Mouse (Mus musculus) urinary bladder, postnatal 10 days (tissue): Measurements from ENCODE around the gene Ccl7.

ENCODE experiments used
- DNase-seq: peaks from one replicate; pipeline ENCODE4 v3.0.0; 2022; ENCODE audit warnings: low spot score

The Ccl7 gene

DNA sequence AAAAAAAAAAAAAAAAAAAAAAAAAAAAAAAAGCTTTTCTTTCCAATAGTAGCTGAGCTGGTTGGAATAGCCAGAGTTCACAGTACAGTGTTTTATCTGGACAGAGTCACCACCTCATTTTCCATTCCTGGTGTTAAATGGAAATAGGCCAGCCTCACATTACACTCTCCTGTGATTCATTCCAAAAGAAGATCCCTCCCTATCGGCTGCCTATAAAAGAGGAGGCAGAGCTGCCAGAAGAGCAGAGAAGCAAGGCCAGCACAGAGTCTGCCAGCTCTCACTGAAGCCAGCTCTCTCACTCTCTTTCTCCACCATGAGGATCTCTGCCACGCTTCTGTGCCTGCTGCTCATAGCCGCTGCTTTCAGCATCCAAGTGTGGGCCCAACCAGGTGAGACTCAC lies at the start of gene Ccl7:
Gene Ccl7 (plus strand): TSS at position 242 of the 400 bp plus-strand sequence.
- no peak for DNase-seq

DNA sequence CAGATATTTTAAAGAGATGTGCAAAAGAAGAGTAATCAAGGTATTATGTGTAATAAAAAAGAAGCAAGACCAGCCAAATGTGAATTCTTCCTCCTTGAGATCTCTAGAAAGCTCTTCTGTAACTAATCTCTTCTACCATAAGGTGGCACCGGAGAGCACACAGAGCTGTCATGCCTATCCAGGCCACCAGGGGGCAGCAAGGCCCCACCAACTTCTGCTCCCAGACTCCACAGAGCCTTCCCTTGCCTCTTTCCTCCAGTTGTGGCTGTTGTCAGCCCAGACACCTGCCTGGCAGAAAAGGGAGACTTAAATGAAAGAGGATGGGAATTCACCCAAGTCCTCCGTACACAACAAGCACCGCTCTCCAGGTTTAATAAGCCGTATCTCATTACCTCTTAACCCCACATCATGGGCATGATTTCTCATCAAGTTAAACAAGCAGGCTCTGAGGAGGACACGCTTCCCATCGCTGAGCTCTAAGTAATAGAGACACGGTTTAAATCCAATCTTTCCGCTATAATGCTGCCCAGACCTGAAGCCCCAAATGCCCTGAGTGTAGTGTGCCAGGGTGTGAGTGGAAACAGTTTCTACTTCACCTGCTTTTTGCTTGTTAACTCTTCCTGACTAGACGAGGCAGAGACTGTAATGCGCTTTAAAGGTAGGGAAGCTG lies 49.2 kb upstream of the Ccl7 start:
- DNase-seq: no peak

DNA sequence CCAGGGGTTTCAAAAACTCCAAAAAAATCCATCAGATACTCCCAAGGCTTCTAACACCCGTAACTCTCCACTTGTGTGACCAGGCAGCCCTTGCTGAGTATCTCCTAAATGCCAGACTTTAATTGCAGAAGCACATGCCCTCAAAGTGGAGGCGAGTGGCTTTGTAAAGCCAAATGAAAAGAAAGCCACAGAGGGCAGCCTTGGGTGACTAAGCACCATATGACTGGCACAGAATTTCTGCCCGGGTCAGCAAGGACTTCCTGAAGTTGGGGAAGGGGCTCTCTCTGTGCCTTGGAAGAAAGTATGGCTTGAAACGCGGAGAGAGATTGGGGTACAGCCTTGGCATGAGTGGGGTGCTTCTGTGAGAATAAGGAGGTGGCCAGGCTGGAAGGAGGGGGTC lies 48.4 kb upstream of the Ccl7 start:
- no peak for DNase-seq

DNA sequence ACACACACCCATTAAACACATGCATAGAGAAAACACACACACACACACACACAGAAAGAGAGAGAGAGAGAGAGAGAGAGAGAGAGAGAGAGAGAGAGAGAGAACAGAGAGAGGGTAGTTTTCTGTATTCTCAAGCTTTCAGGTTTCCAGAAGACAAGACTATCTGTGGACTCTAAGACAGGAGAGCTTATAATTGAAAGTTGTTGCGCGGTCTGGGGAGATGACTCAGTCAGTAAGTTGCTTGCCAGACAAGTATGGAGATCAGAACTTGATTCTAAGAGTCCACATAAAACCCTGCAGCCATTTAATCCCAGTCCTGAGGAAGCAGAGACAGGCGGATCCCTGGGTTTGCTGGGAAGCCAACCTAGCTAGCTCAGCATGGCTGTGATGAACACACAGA lies 46.9 kb upstream of the Ccl7 start:
- no peak for DNase-seq

DNA sequence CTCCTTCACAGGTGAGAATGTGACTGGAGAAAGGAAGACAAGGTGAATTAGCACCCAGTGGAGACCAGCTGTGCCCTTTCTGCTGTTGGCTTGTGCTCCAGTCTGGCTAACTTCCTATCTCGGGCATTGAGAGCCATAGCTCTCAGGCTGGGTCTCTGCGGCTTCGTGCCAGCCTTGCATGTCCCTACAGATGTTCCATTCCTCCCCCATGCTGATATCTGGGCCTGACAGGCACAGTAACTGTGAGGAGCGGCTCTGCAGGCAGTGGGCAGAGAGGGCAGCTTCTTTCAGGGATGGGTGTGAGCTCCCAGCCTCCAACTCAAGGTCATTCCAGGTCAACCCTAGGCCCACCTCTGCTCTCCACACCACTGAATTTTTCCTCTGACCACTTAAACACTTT lies 46.0 kb upstream of the Ccl7 start:
- no peak for DNase-seq

DNA sequence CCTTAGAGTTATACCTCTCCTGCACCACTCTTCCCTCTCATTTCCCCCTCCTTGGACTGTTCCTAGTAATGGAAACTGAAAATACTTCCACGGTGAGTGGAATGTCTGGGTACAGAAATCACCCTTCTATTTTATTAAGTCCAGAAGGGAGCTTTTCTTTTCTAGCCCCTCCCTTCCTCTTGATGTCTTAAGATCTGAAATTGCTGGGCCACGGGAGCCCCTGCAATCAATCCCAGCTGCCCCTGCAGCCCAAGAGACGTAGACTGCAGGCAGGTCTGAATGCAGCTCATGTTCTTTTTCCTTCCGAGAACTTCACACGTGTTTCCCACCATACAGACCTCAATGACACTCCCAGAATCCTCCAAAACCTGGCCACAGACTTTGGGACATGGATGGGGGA lies 44.9 kb upstream of the Ccl7 start:
- DNase-seq: no peak

DNA sequence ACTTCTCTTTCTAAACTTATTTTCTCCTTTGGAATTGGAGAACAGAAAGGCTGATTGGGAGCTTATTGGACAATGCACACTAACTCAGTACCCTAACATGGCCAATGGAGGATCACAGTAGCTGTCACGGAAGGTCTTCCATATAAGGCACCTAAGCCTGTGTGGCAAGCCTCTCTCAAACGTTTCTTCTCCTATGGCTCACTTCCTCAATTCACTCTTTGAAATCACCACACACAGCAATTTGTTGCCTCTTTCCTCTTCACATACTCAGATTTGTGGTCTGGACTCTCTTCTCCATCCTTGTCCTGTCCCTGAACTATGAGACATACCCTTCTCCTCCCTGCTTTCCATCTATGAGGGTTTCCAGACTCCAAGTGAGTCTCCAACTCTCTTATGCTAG lies 40.7 kb upstream of the Ccl7 start:
- DNase-seq: no peak

DNA sequence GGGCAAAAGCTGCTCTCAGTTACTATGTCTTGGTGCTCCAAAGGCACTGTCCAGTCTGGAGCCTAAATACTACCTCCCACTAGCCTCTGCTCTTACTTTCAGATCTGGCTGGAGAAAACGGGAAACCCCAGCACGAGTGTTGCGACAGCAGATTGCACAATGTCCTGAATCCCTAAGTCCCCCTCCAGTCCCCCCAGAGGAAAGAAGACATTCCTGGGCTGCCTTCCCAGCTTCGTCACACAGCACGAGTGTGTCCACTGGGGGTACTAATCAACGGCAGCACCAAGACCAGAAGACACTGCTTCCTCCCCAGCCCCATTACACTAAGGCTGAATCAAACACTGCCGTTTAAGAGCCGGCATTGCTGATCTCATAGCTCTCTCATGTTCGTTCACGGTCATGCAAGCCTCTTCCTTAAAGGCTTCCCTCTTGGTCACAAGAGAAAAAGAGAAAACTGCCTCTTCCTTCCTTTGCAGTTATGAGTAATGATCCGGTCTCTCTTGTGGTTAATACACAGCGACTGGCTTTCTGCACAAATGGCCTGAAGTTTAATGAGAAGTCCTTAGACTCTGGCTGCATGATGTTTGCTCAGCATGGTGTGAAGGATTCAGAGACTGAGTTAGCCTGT lies 38.6 kb upstream of the Ccl7 start:
- DNase-seq: no peak

DNA sequence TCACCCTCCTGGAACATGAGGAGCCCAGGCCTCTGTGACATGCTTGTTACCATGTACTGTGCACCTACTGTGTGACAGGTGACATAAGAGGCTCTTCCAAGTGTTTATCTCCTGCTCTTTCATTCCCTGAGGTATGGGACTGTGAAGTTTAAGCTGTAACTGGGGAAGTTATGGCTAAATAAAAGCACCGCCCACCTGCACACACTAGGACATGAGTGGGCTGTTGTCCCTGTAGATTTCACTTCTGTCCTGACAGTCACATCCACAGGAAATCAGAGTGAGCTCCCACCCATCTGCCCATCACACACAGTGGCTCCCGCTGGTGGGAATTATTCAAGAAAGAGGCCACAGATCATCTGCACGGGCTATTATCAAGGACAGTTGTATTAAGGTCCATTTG lies 35.4 kb upstream of the Ccl7 start:
- DNase-seq: no peak

DNA sequence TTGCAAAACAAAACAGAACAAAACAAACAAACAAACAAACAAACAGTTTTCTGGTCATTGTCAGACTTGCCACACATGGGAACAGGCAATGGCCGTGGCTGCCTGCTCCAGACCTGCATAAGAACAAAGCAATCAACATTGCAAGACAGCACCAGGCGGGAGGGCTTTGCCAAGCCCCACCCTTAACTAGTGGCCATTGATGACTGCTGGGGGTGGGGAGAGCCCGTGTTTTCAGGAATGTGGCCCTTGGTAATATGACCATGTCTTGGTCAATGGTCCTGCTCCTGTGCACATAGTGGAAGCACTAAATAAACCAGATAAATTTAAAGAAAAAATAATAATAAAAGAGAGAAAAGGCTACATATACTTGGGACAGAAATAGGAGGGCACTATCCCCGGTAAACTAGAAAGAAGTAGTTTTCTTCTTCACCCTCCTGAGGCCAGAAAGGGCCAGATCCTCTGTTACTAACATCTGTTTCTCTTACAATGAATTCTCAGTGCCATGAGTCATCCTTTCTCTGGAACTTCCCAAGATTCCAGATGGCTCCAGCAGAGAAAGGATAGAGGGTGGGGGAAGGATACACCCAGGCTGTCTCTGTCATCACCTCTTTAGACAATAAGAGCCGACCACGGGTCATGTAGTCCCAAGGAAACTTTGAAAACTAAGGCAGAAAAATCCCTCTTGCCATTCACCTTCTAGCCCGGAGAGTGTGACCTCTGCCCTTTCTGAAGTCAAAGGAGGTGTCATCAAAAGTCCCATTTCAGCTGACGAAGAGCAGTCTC lies 33.9 kb upstream of the Ccl7 start:
- DNase-seq: no peak

DNA sequence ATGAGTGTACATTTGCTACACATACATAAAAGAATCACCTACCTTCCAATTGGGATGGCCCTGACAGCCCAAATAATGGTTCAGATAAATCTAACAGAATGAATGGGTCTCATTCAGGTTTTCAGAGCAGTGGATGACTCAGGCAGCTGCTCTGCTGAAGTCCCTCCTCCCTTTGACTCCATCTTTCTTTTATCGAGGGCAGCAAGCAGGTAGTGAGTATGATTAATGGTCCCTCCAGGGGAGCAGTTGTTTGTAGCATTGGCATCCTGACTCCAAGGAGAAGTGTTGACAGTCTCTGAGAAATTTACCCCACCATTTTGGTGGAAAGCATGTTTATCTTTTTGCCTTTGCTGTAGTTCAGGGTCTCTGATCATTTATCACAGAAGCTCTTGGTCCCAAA lies 31.8 kb upstream of the Ccl7 start:
- no peak for DNase-seq

DNA sequence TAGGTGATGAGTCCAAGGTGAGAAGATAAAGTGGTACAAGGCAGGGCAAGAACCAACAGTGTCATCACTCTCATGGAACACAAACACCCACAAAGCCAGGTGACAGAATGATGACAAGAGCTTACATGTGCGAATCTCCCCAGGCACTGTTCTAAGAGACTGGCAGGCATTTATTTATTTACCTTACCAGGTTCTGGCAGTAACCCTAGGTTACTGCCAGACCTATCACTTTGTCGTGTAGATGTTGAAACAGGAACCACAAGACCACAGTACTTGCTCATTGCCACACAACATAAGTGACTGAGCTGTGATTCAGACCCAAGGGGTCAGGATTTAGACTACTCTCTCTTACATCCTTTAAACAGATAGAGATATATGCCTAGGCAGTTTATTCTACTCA lies 30.4 kb upstream of the Ccl7 start:
- no peak for DNase-seq

DNA sequence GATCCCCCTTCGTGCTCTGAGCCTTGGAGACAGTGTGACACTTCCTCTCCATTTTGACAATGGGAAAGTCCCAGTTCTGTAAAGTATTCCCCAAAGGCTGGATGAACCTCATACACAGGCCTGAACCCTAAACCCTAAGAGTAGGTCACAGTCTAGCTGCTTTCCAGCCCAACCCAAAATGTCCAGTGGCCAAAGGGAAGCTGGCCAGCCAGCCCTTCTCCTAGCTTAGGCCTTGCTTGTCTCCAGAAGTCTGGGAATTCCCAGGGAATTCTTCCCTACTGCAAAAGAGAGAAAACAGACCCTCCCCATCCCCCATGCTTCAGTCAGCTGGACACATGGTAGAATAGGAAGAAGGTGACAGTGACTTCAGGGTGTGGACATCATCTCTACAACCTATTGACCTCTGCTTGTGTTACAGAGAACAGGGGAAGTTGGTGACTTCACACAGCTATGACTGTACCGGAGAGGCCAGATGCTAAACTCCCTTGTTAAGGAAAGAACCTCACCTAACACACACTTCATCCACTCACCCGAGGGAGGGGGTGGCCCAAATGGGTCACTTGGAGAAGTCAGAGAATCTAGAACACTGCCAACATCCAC lies 29.2 kb upstream of the Ccl7 start:
- DNase-seq: no peak

DNA sequence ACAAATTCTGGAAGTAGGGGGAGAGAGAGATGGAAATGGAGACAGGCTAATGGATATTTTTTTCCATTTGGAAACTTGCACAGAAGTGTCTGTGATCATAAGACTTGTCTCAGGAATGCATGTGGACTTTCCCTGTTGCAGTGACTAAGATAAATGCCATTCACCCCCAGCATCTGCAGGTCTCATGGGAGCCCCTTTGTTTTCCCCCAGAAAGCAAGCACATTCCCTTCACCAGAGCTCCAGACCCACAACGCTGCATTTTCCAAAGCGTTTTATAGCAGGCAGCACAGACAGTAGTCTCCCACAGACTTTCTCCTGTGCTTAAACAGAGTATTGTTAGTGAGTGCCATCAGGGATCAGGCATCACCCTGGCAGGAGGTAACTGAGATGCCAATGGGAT lies 26.1 kb upstream of the Ccl7 start:
- DNase-seq: no peak

DNA sequence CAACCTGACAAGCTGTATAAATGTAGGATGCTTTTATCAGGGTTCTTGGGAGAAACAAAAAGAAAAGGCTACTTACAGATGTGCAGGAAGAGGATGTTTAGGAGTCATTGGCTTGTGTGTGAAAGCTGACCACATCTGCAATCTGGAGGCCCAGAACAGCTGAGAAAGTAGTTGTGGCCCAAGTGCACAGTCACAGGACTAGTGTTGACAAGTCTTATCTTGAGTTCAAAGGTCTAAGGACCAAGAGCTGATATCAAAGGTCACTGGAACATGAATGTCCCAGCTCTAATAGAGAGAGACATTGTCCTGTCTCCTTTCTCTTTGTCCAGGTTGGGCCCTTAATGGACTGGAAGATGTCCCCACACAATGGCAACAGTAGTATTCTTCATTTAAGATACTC lies 25.7 kb upstream of the Ccl7 start:
- DNase-seq: no peak

DNA sequence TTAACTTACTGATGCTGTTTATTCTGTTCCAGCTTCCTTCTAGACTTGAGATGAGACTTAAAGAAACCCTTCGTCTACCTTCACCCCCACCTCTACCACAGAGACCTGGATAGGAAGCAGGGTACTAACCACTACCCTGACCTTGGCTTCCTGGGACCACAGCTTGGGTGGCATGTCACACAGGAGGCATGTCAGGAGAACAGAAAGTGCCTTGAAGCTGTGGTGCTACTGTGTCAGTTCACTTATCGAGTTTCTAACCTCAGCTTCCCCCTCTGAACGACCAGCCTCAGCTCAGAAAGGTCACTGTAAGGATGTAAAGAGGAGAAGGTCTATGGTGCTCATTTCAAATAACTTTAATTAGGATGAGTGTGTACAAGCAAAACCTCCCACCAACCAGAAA lies 24.1 kb upstream of the Ccl7 start:
- DNase-seq: no peak

DNA sequence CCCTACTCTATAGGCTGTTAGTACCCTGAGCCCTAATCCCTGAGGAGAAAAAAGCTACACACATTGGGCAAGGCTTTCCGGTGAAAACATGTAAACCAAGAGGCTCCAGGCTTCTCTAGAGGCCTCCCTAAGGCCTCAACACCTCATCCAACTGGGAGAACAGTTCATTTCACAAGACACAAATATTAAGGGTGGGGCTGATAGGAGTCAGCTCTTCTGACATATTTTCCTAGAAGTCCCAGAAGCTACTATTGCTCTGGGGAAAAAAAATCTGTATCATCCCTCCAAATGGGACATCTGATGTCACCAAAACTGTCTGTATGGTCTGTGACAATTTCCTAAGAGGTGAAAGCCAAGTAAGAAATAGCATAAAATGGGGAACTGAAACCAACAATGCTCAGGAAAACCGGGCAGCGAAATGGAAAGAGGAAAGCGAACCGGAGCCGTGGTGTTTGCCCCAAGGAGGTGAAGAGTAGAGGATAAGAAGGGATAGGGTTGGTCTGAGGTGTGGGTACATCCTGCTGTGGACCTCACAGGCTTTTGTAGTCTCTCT lies 22.9 kb upstream of the Ccl7 start:
- no peak for DNase-seq

DNA sequence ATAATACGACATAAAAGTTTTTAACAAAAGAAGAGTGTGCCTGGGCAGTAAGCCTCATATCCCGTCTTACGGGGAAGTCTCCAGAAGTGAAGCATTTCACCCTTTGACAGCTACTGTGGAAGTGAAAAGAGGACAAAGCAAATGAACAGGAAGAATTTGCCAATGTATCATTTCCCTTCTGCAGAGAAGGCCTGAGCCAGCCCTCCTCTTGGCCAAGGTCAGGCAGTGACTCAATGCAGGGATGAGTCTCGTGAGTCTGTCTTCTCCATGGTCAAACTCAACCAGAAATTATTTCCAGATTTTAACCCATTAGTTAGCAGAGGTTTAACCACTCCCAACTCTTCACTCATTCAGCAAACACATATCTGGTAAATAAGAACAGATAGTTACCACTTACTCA lies 21.7 kb upstream of the Ccl7 start:
- no peak for DNase-seq

DNA sequence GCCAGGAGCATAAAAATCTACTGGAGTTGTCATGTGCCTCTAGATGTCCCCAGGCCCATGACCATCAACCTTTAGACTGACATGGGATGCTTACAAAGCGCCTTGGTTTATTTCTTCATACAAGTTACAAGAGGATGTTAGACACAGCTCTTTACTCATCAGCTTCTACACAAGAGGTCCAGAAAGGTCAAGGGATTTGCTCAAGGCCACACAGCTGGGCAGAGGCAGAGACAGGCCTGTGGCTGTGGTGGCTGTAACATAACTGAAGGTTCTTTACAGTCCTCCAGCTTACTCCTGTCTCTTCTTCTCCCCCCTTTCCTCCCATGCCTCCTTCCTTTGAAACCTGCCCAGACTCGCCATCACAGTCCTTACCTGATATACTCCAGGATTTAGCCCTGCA lies 15.3 kb upstream of the Ccl7 start:
- no peak for DNase-seq

DNA sequence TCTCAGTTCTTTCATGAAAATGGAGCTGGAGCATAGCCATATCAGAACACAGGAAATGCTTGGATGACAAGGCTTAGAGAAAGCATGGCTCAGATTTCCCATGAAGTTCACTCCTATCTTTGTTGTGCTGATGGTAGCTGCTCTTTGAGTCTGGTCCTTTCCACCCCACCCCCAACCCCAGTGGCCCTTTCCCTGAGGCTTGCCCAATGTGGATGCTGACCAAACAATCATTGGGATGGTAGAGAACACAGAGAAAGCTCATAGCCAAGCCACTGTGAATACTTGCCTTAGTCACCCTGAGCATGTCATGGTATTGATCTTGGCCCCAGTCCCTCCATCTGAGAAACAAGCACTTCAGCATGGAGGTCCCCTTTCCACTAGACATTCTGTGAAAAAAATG lies 13.4 kb upstream of the Ccl7 start:
- no peak for DNase-seq

DNA sequence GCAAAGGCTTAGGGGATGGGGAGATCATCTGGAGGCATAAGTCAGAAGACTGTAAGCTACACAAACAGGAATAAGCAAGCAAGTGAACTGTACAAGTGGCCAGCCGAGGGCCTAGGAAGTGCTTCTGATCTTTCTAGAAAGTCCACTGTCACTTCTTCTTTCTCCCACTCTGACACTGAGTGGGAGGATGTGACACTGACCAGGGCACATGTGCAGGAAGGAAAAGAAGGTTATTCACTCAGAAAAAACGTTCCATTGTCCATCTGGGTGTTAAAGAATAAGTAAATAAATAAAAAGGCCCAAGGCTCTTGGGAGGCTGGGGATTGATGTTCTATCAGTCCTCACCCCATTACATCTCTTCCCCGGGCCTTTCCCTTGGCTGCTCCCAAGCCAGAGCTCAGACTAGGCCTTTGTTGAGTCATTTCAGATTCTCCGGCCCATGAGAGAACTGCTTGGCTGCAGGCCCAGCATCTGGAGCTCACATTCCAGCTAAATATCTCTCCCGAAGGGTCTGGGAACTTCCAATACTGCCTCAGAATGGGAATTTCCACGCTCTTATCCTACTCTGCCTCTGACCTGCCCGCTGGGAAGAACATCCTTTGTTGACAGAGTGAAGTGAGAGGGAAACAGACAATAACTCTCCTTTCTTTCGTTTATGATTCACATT lies 12.7 kb upstream of the Ccl7 start:
- no peak for DNase-seq

DNA sequence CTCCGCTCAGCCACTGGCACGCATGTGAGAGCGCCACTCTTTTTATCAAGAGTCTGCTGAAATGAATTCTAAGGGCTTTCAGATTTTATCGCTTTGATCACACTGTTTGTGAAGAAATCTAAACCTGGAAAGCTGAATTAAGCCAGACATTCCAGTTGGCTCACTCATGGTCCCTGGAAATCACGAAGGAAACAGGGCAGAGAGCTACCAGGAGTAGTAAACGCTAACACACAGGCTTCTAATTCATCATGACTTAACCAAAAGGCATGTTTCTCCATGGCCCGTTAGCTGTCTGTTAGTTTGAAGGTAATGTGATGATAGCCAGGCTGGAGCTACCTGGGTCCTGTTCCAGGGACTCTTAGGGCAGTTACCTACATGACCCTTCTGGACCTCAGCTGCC lies 11.1 kb upstream of the Ccl7 start:
- no peak for DNase-seq
